Mouse (Mus musculus) MEL (cell line): ENCODE results near the gene Fkbp14. TPM values are rescaled to one million over a fixed set of nuclear protein-coding genes. Genes with fewer than 3 reads are reported as not detected.

Source experiments
- DNase-seq: peaks from one replicate; pipeline ENCODE4 v3.0.0; 2011; ENCODE audit warnings: low read depth, low spot score
- H3K27ac ChIP-seq: 2 replicates; pipeline ENCODE4 v1.5.1; 2012; ENCODE audit warnings: low read depth, mild to moderate bottlenecking, control low read depth, low read length, moderate library complexity; ENCODE audit not compliant: control insufficient read depth
- H3K27me3 ChIP-seq, 2 experiments: fragments of 150-350 bp in 1 of 2; sonication (generic) in 1 of 2; 2 replicates each; pipeline ENCODE4 v1.6.1; 2012; ENCODE audit warnings: low read length in 2 of 2, mild to moderate bottlenecking in 2 of 2, improper control_type of control experiment in 1 of 2, moderate library complexity in 1 of 2; ENCODE audit not compliant: insufficient read depth in 2 of 2, control insufficient read depth in 1 of 2
- H3K36me3 ChIP-seq, 2 experiments: 2 replicates each; pipeline ENCODE4 v1.6.1; 2012 to 2014; ENCODE audit warnings: low read length in 2 of 2, improper control_type of control experiment in 1 of 2, inconsistent platforms in 1 of 2, mild to moderate bottlenecking in 1 of 2; ENCODE audit not compliant: insufficient read depth in 2 of 2, control insufficient read depth in 1 of 2
- H3K4me1 ChIP-seq, 2 experiments: fragments of 150-350 bp in 1 of 2; sonication (generic) in 1 of 2; 2 replicates each; pipeline ENCODE4 v1.6.1; 2012; ENCODE audit warnings: low read length in 2 of 2, improper control_type of control experiment in 1 of 2, mild to moderate bottlenecking in 1 of 2; ENCODE audit not compliant: insufficient read depth in 2 of 2, control insufficient read depth in 1 of 2
- H3K4me3 ChIP-seq, 2 experiments: fragments of 150-350 bp in 1 of 2; sonication (generic) in 1 of 2; 2 replicates each; pipeline ENCODE4 v1.5.1; 2012; ENCODE audit warnings: low read depth in 2 of 2, low read length in 2 of 2, mild to moderate bottlenecking in 2 of 2, moderate library complexity in 2 of 2, control low read depth in 1 of 2, improper control_type of control experiment in 1 of 2; ENCODE audit not compliant: control insufficient read depth in 1 of 2, insufficient read depth in 1 of 2
- H3K79me2 ChIP-seq: 2 replicates; pipeline ENCODE4 v1.6.1; 2012; ENCODE audit warnings: mild to moderate bottlenecking, low read length, moderate library complexity; ENCODE audit not compliant: control insufficient read depth, poor library complexity, insufficient read depth
- H3K9ac ChIP-seq: 2 replicates; pipeline ENCODE4 v1.6.1; 2012; ENCODE audit warnings: low read depth, mild to moderate bottlenecking, control low read depth, low read length, moderate library complexity; ENCODE audit not compliant: control insufficient read depth, poor library complexity, severe bottlenecking
- H3K9me3 ChIP-seq: fragments of 150-350 bp; sonication (generic); replicated peaks from 2 replicates; pipeline ENCODE4 v1.6.1; 2012; ENCODE audit warnings: mild to moderate bottlenecking, low read length, improper control_type of control experiment, moderate library complexity; ENCODE audit not compliant: insufficient read depth
- CHD1 ChIP-seq: IDR thresholded peaks from 2 replicates; pipeline ENCODE4 v1.6.1; 2012; ENCODE audit warnings: low read depth, mild to moderate bottlenecking, inconsistent platforms, low read length, improper control_type of control experiment
- E2F4 ChIP-seq: IDR thresholded peaks from 2 replicates; pipeline ENCODE4 v1.6.1; 2011; ENCODE audit warnings: low read depth, low read length, improper control_type of control experiment, borderline replicate concordance
- EP300 ChIP-seq, 2 experiments: IDR thresholded peaks; 2 replicates each; pipeline ENCODE4 v1.6.1; 2011; ENCODE audit warnings: improper control_type of control experiment in 2 of 2, low read length in 2 of 2, low read depth in 1 of 2, mild to moderate bottlenecking in 1 of 2
- GABPA ChIP-seq: IDR thresholded peaks from 2 replicates; pipeline ENCODE4 v1.6.1; 2012; ENCODE audit warnings: low read depth, mild to moderate bottlenecking, inconsistent platforms, low read length, improper control_type of control experiment, moderate library complexity
- GATA1 ChIP-seq: IDR thresholded peaks from 2 replicates; pipeline ENCODE4 v1.6.1; 2011; ENCODE audit warnings: low read depth, low read length, improper control_type of control experiment
- JUND ChIP-seq: IDR thresholded peaks from 2 replicates; pipeline ENCODE4 v1.6.1; 2011; ENCODE audit warnings: low read depth, mild to moderate bottlenecking, improper control_type of control experiment, low read length
- MAFK ChIP-seq: IDR thresholded peaks from 2 replicates; pipeline ENCODE4 v1.6.1; 2011; ENCODE audit warnings: low read depth, mild to moderate bottlenecking, low read length, improper control_type of control experiment, borderline replicate concordance
- MAZ ChIP-seq: IDR thresholded peaks from 2 replicates; pipeline ENCODE4 v1.6.1; 2012; ENCODE audit warnings: low read depth, mild to moderate bottlenecking, inconsistent platforms, low read length, improper control_type of control experiment
- MXI1 ChIP-seq: IDR thresholded peaks from 2 replicates; pipeline ENCODE4 v1.6.1; 2011; ENCODE audit warnings: mild to moderate bottlenecking, low read depth, low read length, improper control_type of control experiment
- NRF1 ChIP-seq: IDR thresholded peaks from 2 replicates; pipeline ENCODE4 v1.6.1; 2014; ENCODE audit warnings: low read depth, mild to moderate bottlenecking, inconsistent platforms, low read length, improper control_type of control experiment, moderate library complexity; ENCODE audit not compliant: poor library complexity, insufficient read depth, severe bottlenecking
- POLR2AphosphoS2 ChIP-seq: IDR thresholded peaks from 2 replicates; pipeline ENCODE4 v1.6.1; 2011; ENCODE audit warnings: low read length, improper control_type of control experiment
- SIN3A ChIP-seq: IDR thresholded peaks from 2 replicates; pipeline ENCODE4 v1.6.1; 2012; ENCODE audit warnings: low read length, improper control_type of control experiment, inconsistent platforms
- TBP ChIP-seq: IDR thresholded peaks from 2 replicates; pipeline ENCODE4 v1.8.0; 2011; ENCODE audit warnings: low read depth, low read length, improper control_type of control experiment
- UBTF ChIP-seq: IDR thresholded peaks from 2 replicates; pipeline ENCODE4 v1.6.1; 2012; ENCODE audit warnings: low read depth, mild to moderate bottlenecking, inconsistent platforms, low read length, improper control_type of control experiment, moderate library complexity, borderline replicate concordance; ENCODE audit not compliant: insufficient read depth
- USF1 ChIP-seq: IDR thresholded peaks from 2 replicates; pipeline ENCODE4 v1.6.1; 2014; ENCODE audit warnings: low read depth, mild to moderate bottlenecking, inconsistent platforms, low read length, improper control_type of control experiment, moderate library complexity
- USF2 ChIP-seq, 2 experiments: IDR thresholded peaks; 2 replicates each; pipeline ENCODE4 v1.6.1; 2011 to 2012; ENCODE audit warnings: improper control_type of control experiment in 2 of 2, low read length in 2 of 2, borderline replicate concordance in 1 of 2, inconsistent platforms in 1 of 2, low read depth in 1 of 2, mild to moderate bottlenecking in 1 of 2; ENCODE audit not compliant: insufficient read depth in 1 of 2
- ZNF384 ChIP-seq: IDR thresholded peaks from 2 replicates; pipeline ENCODE4 v1.6.1; 2012; ENCODE audit warnings: low read depth, mild to moderate bottlenecking, inconsistent platforms, low read length, improper control_type of control experiment
- polyA plus RNA-seq, 2 experiments: library from polyadenylated mRNA; stranded (reverse) in 1 of 2; unstranded in 1 of 2; fragments of >175 nt in 1 of 2; fragments of >200 nt in 1 of 2; gene quantifications; 2 replicates each; pipeline versions ENCODE4 v1.2.1 to v1.2.4; 2012; ENCODE audit warnings: low replicate concordance in 2 of 2, low read depth in 1 of 2; ENCODE audit not compliant: insufficient read length in 2 of 2, insufficient read depth in 1 of 2, missing spikeins in 1 of 2
- total RNA-seq: library from RNA; depleted of rRNA; stranded (reverse); fragments of 300-350 nt; gene quantifications from 2 replicates; pipeline ENCODE4 v1.2.3, GENCODE M21; 2012

Gene Fkbp14
- total and polyA plus RNA-seq, 3 experiments: 1.5 to 1.8 TPM; not detected in 1

DNA sequence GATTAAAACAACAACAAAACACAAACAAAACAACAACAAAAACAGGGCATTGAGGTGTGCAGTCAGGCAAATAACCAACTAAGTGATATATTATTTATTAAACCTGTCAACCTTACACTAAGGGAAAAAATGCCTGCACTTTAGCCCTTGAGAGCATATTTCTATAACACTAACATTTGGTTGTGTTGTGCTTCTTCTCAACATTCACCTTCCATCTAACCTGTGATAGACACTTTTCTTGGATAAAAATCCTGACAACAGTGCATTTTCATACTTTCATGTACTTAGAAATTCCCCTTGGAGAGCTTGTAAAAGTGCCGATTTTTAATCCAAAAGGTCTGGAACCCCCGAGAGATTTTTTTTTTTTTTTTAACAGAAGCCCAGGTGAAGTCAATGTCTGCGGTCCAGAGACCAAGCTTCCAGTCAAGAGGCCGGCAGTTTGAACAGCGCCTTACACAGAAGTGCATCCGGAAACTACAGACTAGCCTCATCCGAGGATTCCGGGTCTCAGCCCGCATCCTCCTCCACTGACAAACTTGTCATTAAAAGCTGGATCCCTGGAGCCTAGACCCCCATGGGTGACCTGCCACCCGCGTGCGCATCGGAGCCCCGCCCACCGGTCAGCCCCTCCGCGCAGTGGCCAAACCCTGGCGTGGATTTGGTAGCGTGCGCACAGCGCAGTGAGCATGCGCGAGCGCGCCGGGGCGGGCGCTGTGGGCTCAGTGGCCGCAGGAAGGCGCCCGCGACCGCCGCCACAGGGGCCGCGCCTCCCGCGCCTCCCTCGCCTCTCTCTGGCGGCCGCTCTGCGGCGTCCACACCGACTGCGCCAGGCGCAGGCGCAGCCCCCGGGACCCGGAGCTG, 2.4 kb downstream of the Fkbp14 start, which contains the start of gene Plekha8 (continued):
- TF ChIP-seq E2F4 (no peak), UBTF (0 out of 2 replicates have a peak, but pooled peaks have one; percentile 52), POLR2AphosphoS2 (no peak), MXI1 (peak; percentile 91), USF2 (IDR thresholded peaks at IDR 0.05; ENCODE audit: borderline replicate concordance in 1 of 2, insufficient read depth in 1 of 2, low read depth in 1 of 2, low read length in 2 of 2) (no peak), MAZ (0 out of 2 replicates have a peak, but pooled peaks have one; percentile 43), GABPA (no peak), NRF1 (peak; percentile 90), CHD1 (no peak), MAFK (no peak), SIN3A (peak; percentile 87), EP300 (IDR thresholded peaks at IDR 0.05; ENCODE audit: low read depth in 1 of 2, low read length in 2 of 2) (no peak), GATA1 (no peak)

DNA sequence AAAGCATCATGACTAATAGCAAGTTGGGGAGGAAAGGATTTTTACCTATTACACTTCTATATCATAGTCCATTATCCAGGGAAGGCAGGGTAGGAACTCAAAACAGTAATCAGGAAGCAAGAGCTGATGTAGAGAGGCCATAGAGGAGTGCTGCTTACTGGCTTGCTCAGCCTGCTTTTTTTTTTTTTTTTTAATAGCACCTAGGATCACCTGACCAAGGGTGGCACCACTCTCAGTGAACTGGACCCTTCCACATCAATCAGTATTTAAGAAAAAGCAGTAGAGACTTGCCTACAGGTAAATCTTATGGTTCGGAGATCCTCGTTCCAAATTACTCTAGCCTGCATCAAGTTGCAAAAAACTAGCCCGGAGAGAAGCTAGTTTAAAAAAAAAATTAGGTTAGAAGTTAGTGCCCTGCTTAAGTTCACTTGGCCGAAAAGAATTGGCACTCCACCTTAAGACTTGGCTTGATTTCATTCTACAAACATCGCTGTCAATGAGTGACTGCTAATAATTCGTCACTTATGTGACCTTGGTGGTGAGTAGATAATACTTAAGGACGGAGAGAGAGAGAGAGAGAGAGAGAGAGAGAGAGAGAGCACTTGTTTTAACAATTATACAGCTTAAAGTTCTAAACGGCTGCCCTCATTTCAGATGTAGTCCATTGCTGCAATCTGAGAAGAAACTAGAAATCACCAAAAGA, 3.2 kb downstream of the Fkbp14 start:
- Histone ChIP-seq H3K79me2 (peaks cover 6% of the 10 kb centered on the region; the same call in 1 of the 2 replicates), H3K4me3 (peak overlapping the region; percentile 70 to 87), H3K9me3 (no peaks in the 10 kb centered on the region), H3K27ac (no peak overlapping the region), H3K36me3 (peaks cover 0 to 6% of the 10 kb centered on the region in 2 experiments; a peak in 2 of 4 replicates), H3K27me3 (no peaks in the 10 kb centered on the region), H3K4me1 (peaks cover 0 to 8% of the 10 kb centered on the region in 2 experiments; a peak in 2 of 4 replicates), H3K9ac (peak overlapping the region; percentile 85)
- TF ChIP-seq SIN3A (peak; percentile 19; the same call in 1 of the 2 replicates), TBP (no peak), USF1 (peak; percentile 40; the same call in 1 of the 2 replicates), ZNF384 (peak; percentile 88), JUND (peak; percentile 93)
- DNase-seq: peak; percentile 59
